Mouse (Mus musculus): ENCODE measurements around the gene Hat1.

DNA sequence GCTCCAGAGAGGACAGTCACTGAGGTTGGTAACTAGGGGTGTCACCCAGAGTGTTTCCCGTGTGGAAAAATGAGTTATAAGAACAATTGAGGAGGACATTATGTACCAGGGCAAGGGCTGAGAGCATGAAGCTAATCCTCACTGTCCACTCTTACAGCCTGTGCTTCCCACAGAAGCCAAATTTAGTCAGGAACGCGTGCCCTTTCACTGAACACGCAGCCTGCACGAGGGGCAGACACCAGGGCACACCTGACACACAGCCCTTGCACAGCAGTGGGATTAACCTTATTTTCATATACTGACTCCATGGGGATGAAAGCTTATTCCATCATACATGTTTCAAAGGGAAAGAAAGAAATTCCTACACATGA, 34.7 kb upstream of the Hat1 start:
- TF ChIP-seq EP300 (IDR thresholded peaks at IDR 0.05; ENCODE audit: low read length), result no peak
- TF ChIP-seq RCOR1 (conservative IDR thresholded peaks at IDR 0.05; ENCODE audit: low read depth, low read length), result no peak
- no peak for TF ChIP-seq CTCF (conservative IDR thresholded peaks at IDR 0.05 in 1 of 2, IDR thresholded peaks at IDR 0.05 in 1 of 2; ENCODE audit: low read depth in 2 of 2, low read length in 2 of 2)
- no peak for TF ChIP-seq TBP (conservative IDR thresholded peaks at IDR 0.05; ENCODE audit: low read depth, low read length)
- no peak for TF ChIP-seq MEF2A (IDR thresholded peaks at IDR 0.05; ENCODE audit: borderline replicate concordance, low read depth, low read length)
- TF ChIP-seq HCFC1 (IDR thresholded peaks at IDR 0.05; ENCODE audit: low read depth, low read length), result no peak
